Mouse (Mus musculus) liver, embryonic 12.5 days (tissue): ENCODE data around the gene Btbd2. TPM values are rescaled to one million over a fixed set of nuclear protein-coding genes. Genes with fewer than 3 reads are reported as not detected.
"Not testable (repeated sequence)": the region's sequence is repeated elsewhere in the genome, so short reads cannot be mapped to it uniquely, and the experiment has no call there.

ENCODE experiments used
- ATAC-seq: fragments of 200-750 bp; cut with Nextera tagmentation; 2 replicates; pipeline ENCODE4 v1.8.0; 2017; ENCODE audit warnings: moderate number of reproducible peaks, mild to moderate bottlenecking, moderate library complexity
- H3K27ac ChIP-seq: fragments of 300-500 bp; sonication (generic); 2 replicates; pipeline ENCODE4 v1.5.1; 2016; ENCODE audit warnings: mild to moderate bottlenecking
- H3K27me3 ChIP-seq: fragments of 300-500 bp; sonication (generic); replicated peaks from 2 replicates; pipeline ENCODE4 v1.6.1; 2016; ENCODE audit warnings: mild to moderate bottlenecking, moderate library complexity
- H3K36me3 ChIP-seq: fragments of 300-500 bp; sonication (generic); 2 replicates; pipeline ENCODE4 v1.6.1; 2016; ENCODE audit warnings: mild to moderate bottlenecking, moderate library complexity
- H3K4me1 ChIP-seq: fragments of 300-500 bp; sonication (generic); 2 replicates; pipeline ENCODE4 v1.6.1; 2016
- H3K4me2 ChIP-seq: fragments of 300-500 bp; sonication (generic); 2 replicates; pipeline ENCODE4 v1.6.1; 2016; ENCODE audit warnings: mild to moderate bottlenecking, moderate library complexity
- H3K4me3 ChIP-seq: fragments of 300-500 bp; sonication (generic); 2 replicates; pipeline ENCODE4 v1.5.1; 2016; ENCODE audit warnings: mild to moderate bottlenecking, moderate library complexity
- H3K9ac ChIP-seq: fragments of 300-500 bp; sonication (generic); 2 replicates; pipeline ENCODE4 v1.6.1; 2016; ENCODE audit warnings: mild to moderate bottlenecking, moderate library complexity
- H3K9me3 ChIP-seq: fragments of 300-500 bp; sonication (generic); replicated peaks from 2 replicates; pipeline ENCODE4 v1.6.1; 2016; ENCODE audit warnings: mild to moderate bottlenecking, moderate library complexity
- WGBS: fragments of 180-500 bp; shearing (Covaris S2); methylation state at CpG from one replicate; pipeline ENCODE4 v1.1.7; 2016; ENCODE audit not compliant: insufficient replicate concordance; 5-methylcytosine and 5-hydroxymethylcytosine counted together
- polyA plus RNA-seq: library from polyadenylated mRNA; unstranded; fragments of >200 nt; fragmentation: Nextera tagmentation; extraction: Ambion mirVana; gene quantifications from 2 replicates; pipeline ENCODE4 v1.2.1, GENCODE M21; 2016

Btbd2 gene
- polyA plus RNA-seq, 1 experiment from 2014 or later, result 27.3 TPM

DNA sequence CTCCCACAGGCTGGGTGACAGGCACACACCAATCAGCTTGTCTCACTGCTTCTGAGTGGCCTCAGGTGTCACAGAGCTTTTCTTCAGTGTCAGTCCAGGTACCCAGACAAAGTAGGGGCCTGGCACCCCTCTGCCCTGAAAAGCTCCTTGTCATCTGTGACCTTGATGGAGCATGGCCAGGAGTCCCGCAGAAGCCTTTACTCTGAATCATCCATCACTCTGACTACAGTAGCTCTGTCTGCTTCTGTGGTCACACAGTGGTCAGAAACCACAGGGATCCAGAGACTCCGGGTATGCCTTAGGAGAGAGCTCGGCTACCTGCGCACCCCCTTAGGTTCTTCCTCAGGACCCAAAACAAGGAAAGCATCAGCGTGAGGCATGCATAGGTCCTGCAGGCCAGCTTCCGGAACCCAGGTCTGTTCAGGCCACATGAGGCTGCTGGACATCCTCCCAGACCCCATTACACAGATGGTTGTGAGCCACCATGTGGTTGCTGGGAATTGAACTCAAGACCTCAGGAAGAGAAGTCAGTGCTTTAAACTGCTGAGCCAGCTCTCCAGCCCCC, 3.6 kb downstream of the Btbd2 start:
- no peak for ATAC-seq
- H3K4me3 ChIP-seq, result no peak overlapping the region
- peaks cover 48% of the 10 kb centered on the region for H3K4me1 ChIP-seq
- no peak overlapping the region for H3K4me2 ChIP-seq
- peak overlapping the region; percentile 37; the same call in 1 of the 2 replicates for H3K27ac ChIP-seq
- 73% methylated on average over 6 of the region's 6 CpGs for WGBS
- H3K9me3 ChIP-seq, result no peaks in the 10 kb centered on the region
- no peak overlapping the region for H3K9ac ChIP-seq
- no peaks in the 10 kb centered on the region for H3K36me3 ChIP-seq
- no peaks in the 10 kb centered on the region for H3K27me3 ChIP-seq

- no peak overlapping the region for H3K9ac ChIP-seq
- peaks cover 24% of the 10 kb centered on the region for H3K4me1 ChIP-seq
- H3K27ac ChIP-seq, result no peak overlapping the region
- no peaks in the 10 kb centered on the region for H3K27me3 ChIP-seq
- 84% methylated on average over 10 of the region's 10 CpGs for WGBS
- peaks cover 22% of the 10 kb centered on the region for H3K36me3 ChIP-seq
- H3K4me3 ChIP-seq, result no peak overlapping the region
- no peak overlapping the region for H3K4me2 ChIP-seq
- no peaks in the 10 kb centered on the region for H3K9me3 ChIP-seq
- ATAC-seq, result no peak
These were observed 6.5 kb downstream of the Btbd2 start for GRCm38 (mm10) chr10:80650392-80650791.

DNA sequence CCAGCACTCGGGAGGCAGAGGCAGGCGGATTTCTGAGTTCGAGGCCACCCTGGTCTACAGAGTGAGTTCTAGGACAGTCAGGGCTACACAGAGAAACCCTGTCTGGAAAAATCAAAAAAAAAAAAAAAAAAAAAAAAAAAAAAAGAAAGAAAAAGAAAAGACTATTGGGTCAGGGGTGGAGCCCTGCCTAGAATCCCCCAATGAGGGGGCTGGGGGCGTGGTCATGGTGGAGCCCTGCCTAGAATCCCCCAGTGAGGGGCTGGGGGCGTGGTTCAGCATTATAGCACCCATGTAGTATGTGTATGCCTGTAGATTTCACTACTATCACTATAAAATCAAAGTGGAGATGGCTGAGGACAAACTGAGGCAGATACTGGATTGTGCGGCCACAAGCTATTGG, 7.0 kb downstream of the Btbd2 start:
- peaks cover 20% of the 10 kb centered on the region for H3K4me1 ChIP-seq
- not testable (repeated sequence) for H3K9me3 ChIP-seq, ATAC-seq, H3K9ac ChIP-seq, H3K27ac ChIP-seq, H3K27me3 ChIP-seq, H3K4me3 ChIP-seq, H3K4me2 ChIP-seq
- 72% methylated on average over 6 of the region's 6 CpGs for WGBS
- H3K36me3 ChIP-seq, result peaks cover 27% of the 10 kb centered on the region

GRCm38 (mm10) chr10:80646936-80647335, 9.9 kb downstream of the Btbd2 start:
- no peak overlapping the region for H3K9ac ChIP-seq
- H3K27ac ChIP-seq, result no peak overlapping the region
- H3K27me3 ChIP-seq, result no peaks in the 10 kb centered on the region
- peaks cover 56% of the 10 kb centered on the region for H3K36me3 ChIP-seq
- ATAC-seq, result no peak
- no peak overlapping the region for H3K4me2 ChIP-seq
- H3K9me3 ChIP-seq, result no peaks in the 10 kb centered on the region
- 79% methylated on average over 10 of the region's 10 CpGs for WGBS
- no peak overlapping the region for H3K4me3 ChIP-seq
- H3K4me1 ChIP-seq, result no peaks in the 10 kb centered on the region

- 73% methylated on average over 6 of the region's 6 CpGs for WGBS
- Histone ChIP-seq H3K4me3 (no peak overlapping the region), H3K4me2 (no peak overlapping the region), H3K9ac (no peak overlapping the region), H3K27me3 (no peaks in the 10 kb centered on the region), H3K36me3 (peaks cover 84% of the 10 kb centered on the region), H3K9me3 (no peaks in the 10 kb centered on the region), H3K27ac (0 out of 2 replicates have a peak overlapping the region, but pooled peaks have one; percentile 5), H3K4me1 (peaks cover 14% of the 10 kb centered on the region; the same call in 1 of the 2 replicates)
- no peak for ATAC-seq
These were observed 21.5 kb downstream of the Btbd2 start for GRCm38 (mm10) chr10:80635345-80635744.

- H3K4me2 ChIP-seq, result no peak overlapping the region
- no peak overlapping the region for H3K27ac ChIP-seq
- no peak overlapping the region for H3K4me3 ChIP-seq
- H3K36me3 ChIP-seq, result peaks cover 41% of the 10 kb centered on the region
- peaks cover 57% of the 10 kb centered on the region for H3K4me1 ChIP-seq
- H3K9me3 ChIP-seq, result no peaks in the 10 kb centered on the region
- WGBS, result 76% methylated on average over 9 of the region's 9 CpGs
- no peak overlapping the region for H3K9ac ChIP-seq
- no peak for ATAC-seq
- H3K27me3 ChIP-seq, result no peaks in the 10 kb centered on the region
These were observed 27.9 kb downstream of the Btbd2 start for GRCm38 (mm10) chr10:80628925-80629324.

- Histone ChIP-seq H3K4me3 (no peak overlapping the region), H3K4me1 (peaks cover 67% of the 10 kb centered on the region), H3K9ac (peak overlapping the region; percentile 33), H3K9me3 (no peaks in the 10 kb centered on the region), H3K27ac (peak overlapping the region; percentile 38; the same call in 1 of the 2 replicates), H3K27me3 (no peaks in the 10 kb centered on the region), H3K36me3 (peaks cover 38% of the 10 kb centered on the region), H3K4me2 (no peak overlapping the region)
- ATAC-seq, result peak; percentile 24; the same call in 1 of the 2 replicates
- WGBS, result 46% methylated on average over 2 of the region's 2 CpGs
These were observed 29.2 kb downstream of the Btbd2 start for GRCm38 (mm10) chr10:80627685-80628084.

DNA sequence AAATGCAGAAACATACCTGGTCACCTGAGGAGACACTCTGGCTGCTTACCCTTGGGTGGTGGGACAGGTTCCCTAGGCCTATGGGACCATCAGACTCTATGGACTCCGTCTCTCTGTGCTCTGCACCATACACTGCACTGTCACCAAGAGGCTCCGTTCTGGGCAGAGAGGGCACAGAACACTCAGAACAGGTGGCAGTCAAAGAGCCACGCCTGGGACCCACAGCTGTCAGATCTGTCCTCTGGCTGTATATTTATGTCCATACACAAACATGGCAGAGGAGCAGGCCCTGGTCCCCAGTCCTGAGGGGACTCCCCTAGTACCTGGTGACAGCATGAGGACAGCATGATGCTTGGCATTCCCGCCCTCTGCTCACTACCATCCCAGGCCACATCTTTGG, 31.1 kb downstream of the Btbd2 start:
- no peak overlapping the region for H3K4me3 ChIP-seq
- WGBS, result 87% methylated on average over 4 of the region's 4 CpGs
- H3K4me2 ChIP-seq, result no peak overlapping the region
- H3K4me1 ChIP-seq, result peaks cover 76% of the 10 kb centered on the region
- no peaks in the 10 kb centered on the region for H3K9me3 ChIP-seq
- ATAC-seq, result no peak
- no peaks in the 10 kb centered on the region for H3K27me3 ChIP-seq
- peak overlapping the region; percentile 8; the same call in 1 of the 2 replicates for H3K9ac ChIP-seq
- H3K27ac ChIP-seq, result peak overlapping the region; percentile 96; the same call in 1 of the 2 replicates
- peaks cover 25% of the 10 kb centered on the region; the same call in 1 of the 2 replicates for H3K36me3 ChIP-seq

DNA sequence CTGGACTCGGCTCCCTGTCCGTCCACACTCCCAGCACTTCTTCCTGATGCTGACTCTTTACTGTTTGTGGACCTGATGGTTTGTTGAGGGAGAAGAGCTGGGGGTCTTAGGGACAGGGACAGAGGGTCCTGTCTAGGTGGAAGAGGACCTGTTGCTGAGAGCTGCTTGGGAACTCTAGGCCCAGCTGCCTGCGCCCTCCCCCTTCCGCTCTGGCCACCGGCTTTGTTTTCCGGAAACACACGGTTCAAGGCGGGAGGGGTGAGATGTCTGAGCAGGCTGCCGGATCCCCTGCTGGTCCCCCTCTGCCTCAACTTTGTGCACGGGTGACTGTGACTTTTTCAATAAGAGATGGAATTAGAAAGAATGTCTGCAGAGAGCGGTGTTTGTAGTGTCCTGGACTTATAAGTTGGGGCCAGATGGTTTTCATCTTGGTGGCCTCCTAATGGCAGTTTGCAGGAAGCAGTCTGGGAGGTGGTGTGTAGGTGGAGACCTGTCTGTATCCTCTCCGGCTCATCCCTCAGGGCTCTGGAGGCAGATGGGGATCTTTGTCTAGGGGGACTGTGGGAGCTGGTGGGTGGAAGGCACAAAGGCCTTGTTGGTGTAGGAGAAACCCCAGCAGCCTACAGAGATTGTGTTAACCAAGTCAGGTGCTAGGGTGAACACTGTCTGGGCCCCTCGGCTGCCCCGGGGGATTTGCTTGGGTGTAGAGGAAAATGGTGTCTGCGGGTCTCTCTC, 33.2 kb downstream of the Btbd2 start:
- no peak for ATAC-seq
- Histone ChIP-seq H3K4me3 (peak overlapping the region; percentile 90), H3K9me3 (no peaks in the 10 kb centered on the region), H3K27me3 (no peaks in the 10 kb centered on the region), H3K4me1 (peaks cover 83% of the 10 kb centered on the region), H3K9ac (peak overlapping the region; percentile 95), H3K36me3 (peaks cover 9% of the 10 kb centered on the region; the same call in 1 of the 2 replicates), H3K27ac (peak overlapping the region; percentile 96), H3K4me2 (peak overlapping the region; percentile 98)
- 13% methylated on average over 15 of the region's 15 CpGs for WGBS

GRCm38 (mm10) chr10:80622661-80623456, 34.0 kb downstream of the Btbd2 start, which contains the start of gene Csnk1g2:
Gene Csnk1g2 (plus strand): TSS chr10:80622838.
- Histone ChIP-seq H3K4me3 (peak within 1 kb of the TSS; percentile 90), H3K4me2 (peak within 1 kb of the TSS; percentile 98), H3K9me3 (no peaks in the 10 kb centered on the region), H3K9ac (peak within 1 kb of the TSS; percentile 95), H3K4me1 (peaks cover 80% of the 10 kb centered on the region), H3K27me3 (no peaks in the 10 kb centered on the region), H3K27ac (peak within 1 kb of the TSS; percentile 96), H3K36me3 (peaks cover 8% of the 10 kb centered on the region; the same call in 1 of the 2 replicates)
- peak; percentile 33 for ATAC-seq
- WGBS, result 1% methylated on average over 78 of the region's 85 CpGs

GRCm38 (mm10) chr10:80621940-80622660, 34.8 kb downstream of the Btbd2 start:
- WGBS, result under 1% methylated on average over 64 of the region's 64 CpGs

More at GRCm38 (mm10) chr10:80621940-80622660, 34.8 kb downstream of the Btbd2 start:
- peak; percentile 92 for ATAC-seq
- Histone ChIP-seq H3K4me2 (peak overlapping the region; percentile 85), H3K9ac (peak overlapping the region; percentile 70), H3K27me3 (no peaks in the 10 kb centered on the region), H3K27ac (peak overlapping the region; percentile 96), H3K36me3 (peaks cover 8% of the 10 kb centered on the region; the same call in 1 of the 2 replicates), H3K4me3 (peak overlapping the region; percentile 90), H3K9me3 (no peaks in the 10 kb centered on the region), H3K4me1 (peaks cover 74% of the 10 kb centered on the region)
